Mouse (Mus musculus): ENCODE measurements around the gene Khsrp. TPM values are rescaled to one million over a fixed set of nuclear protein-coding genes. Genes with fewer than 3 reads are reported as not detected.

Gene Khsrp
- polyA plus RNA-seq, 1 experiment from 2014 or later, result 35.6 TPM

DNA sequence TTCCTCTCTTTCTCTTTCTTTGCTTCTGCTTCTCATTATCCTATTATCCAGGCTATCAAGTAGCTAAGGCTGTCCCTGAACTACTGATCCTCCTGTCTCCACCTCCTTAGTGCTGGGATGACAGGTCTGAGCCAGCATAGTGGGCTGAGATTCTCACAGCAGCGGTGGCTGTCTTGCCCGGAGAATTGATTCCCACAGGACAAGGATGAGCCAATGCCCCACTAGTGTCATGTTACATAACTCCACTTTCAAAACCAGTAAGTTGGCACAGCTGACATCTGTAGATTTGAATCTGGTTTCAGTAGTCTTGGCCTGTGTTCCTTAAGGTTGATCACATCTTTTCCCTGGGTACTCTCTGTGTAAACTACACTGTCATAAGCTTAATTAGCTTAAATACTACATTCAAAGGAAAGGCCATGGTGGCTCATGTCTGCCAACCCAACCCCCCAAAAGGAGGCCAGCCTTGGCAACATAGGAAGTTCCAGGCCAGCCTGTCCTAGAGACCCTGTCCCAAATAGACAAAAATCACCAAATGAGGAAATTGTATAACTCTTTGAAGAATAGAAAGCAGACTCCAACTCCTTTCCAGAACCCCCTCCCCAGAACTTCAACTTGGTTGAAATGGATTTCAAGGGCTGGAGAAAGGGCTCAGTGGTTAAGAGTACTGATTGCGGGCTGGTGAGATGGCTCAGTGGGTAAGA lies 45.1 kb downstream of the Khsrp start:
- H3K4me1 ChIP-seq (replicated peaks; ENCODE audit: insufficient read depth, low read length), result peaks cover 5% of the 10 kb centered on the region; the same call in 1 of the 2 replicates
- ATAC-seq (replicated peaks; ENCODE audit: low FRiP score, low read depth) (no peak), DNase-seq (ENCODE audit: low spot score) (no peak)
- no peaks in the 10 kb centered on the region for H3K27me3 ChIP-seq (ENCODE audit: insufficient read depth, low read length)
- no peaks in the 10 kb centered on the region for H3K9me3 ChIP-seq (replicated peaks; ENCODE audit: low read length)
- H3K36me3 ChIP-seq (ENCODE audit: insufficient read depth, low read length), result no peaks in the 10 kb centered on the region
- no peak overlapping the region for H3K9ac ChIP-seq (ENCODE audit: low read depth, low read length)
- no peak overlapping the region for H3K27ac ChIP-seq
- no peak for TF ChIP-seq CTCF (IDR thresholded peaks at IDR 0.05; ENCODE audit: low read depth)
- H3K4me2 ChIP-seq (ENCODE audit: low read length), result no peak overlapping the region
- no peak overlapping the region for H3K4me3 ChIP-seq (replicated peaks; ENCODE audit: low read depth, low read length)
- WGBS, result 90% methylated on average over 3 of the region's 3 CpGs

DNA sequence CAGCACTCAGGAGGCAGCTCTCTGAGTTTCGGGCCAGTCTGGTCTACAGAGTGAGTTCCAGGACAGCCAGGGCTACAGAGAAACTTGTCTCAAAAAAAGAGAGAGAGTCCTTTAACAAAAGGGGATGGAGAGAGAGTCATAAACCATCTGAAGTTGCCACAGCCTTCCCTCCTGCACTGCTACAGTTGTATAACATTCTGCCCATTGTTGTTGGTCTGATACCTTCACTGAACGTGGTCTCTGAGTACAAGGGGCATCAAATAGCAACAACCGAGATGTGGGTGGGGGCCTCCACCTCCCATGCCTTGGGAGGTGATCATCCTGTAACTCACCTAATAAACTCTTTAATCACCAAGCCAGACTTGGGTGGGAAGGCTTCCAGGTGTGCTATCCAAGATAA lies 45.7 kb downstream of the Khsrp start:
- no peaks in the 10 kb centered on the region for H3K36me3 ChIP-seq (ENCODE audit: insufficient read depth, low read length)
- no peak overlapping the region for H3K9ac ChIP-seq (ENCODE audit: low read depth, low read length)
- no peak overlapping the region for H3K4me3 ChIP-seq (replicated peaks; ENCODE audit: low read depth, low read length)
- no peaks in the 10 kb centered on the region for H3K27me3 ChIP-seq (ENCODE audit: insufficient read depth, low read length)
- no peak overlapping the region for H3K4me2 ChIP-seq (ENCODE audit: low read length)
- H3K9me3 ChIP-seq (replicated peaks; ENCODE audit: low read length), result no peaks in the 10 kb centered on the region
- DNase-seq (ENCODE audit: low spot score) (no peak), ATAC-seq (replicated peaks; ENCODE audit: low FRiP score, low read depth) (no peak)
- no peak overlapping the region for H3K27ac ChIP-seq
- no peaks in the 10 kb centered on the region for H3K4me1 ChIP-seq (replicated peaks; ENCODE audit: insufficient read depth, low read length)
- no peak for TF ChIP-seq CTCF (IDR thresholded peaks at IDR 0.05; ENCODE audit: low read depth)
- WGBS, result 58% methylated on average over 3 of the region's 3 CpGs

- H3K36me3 ChIP-seq (ENCODE audit: insufficient read depth, low read length), result no peaks in the 10 kb centered on the region
- H3K4me1 ChIP-seq (replicated peaks; ENCODE audit: insufficient read depth, low read length), result no peaks in the 10 kb centered on the region
- H3K9me3 ChIP-seq (replicated peaks; ENCODE audit: low read length), result no peaks in the 10 kb centered on the region
- no peak for ATAC-seq (replicated peaks; ENCODE audit: low FRiP score, low read depth)
- DNase-seq (ENCODE audit: low spot score), result no peak
- no peak overlapping the region for H3K4me3 ChIP-seq (replicated peaks; ENCODE audit: low read depth, low read length)
- no peaks in the 10 kb centered on the region for H3K27me3 ChIP-seq (ENCODE audit: insufficient read depth, low read length)
- 74% methylated on average over 9 of the region's 9 CpGs for WGBS
- no peak for TF ChIP-seq CTCF (IDR thresholded peaks at IDR 0.05; ENCODE audit: low read depth)
- H3K4me2 ChIP-seq (ENCODE audit: low read length), result no peak overlapping the region
- no peak overlapping the region for H3K9ac ChIP-seq (ENCODE audit: low read depth, low read length)
- no peak overlapping the region for H3K27ac ChIP-seq
These were observed 46.4 kb downstream of the Khsrp start for GRCm38 (mm10) chr17:56984886-56985285.

DNA sequence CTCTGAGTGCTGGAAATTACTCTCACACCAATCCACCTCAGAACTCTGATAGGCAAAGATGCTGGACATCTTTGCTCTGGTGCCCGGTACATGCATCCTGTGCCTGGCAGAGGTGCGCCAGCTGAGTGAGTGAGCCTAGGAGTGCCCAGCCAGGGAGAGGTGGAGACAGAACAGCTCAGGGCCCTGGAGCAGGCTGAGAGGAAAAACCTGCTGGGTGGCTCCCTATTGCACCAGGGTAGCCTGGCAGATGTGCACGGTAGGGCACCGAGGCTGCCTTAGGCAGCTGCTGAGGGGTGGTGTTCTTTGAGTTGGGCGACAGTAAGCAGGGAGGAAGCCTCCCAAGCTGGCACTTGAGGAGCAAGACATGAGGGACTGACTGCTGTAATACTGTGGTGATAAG lies 49.3 kb downstream of the Khsrp start, which contains the start of gene Acer1:
Gene Acer1, minus strand, starts transcription at position 114 of the 400 bp plus-strand sequence.
- Histone ChIP-seq H3K36me3 (ENCODE audit: insufficient read depth, low read length) (no peaks in the 10 kb centered on the region), H3K9ac (ENCODE audit: low read depth, low read length) (no peak within 1 kb of the TSS), H3K9me3 (replicated peaks; ENCODE audit: low read length) (no peaks in the 10 kb centered on the region), H3K27me3 (ENCODE audit: insufficient read depth, low read length) (no peaks in the 10 kb centered on the region), H3K4me1 (replicated peaks; ENCODE audit: insufficient read depth, low read length) (no peaks in the 10 kb centered on the region), H3K4me3 (replicated peaks; ENCODE audit: low read depth, low read length) (no peak within 1 kb of the TSS), H3K27ac (no peak within 1 kb of the TSS), H3K4me2 (ENCODE audit: low read length) (no peak within 1 kb of the TSS)
- ATAC-seq (replicated peaks; ENCODE audit: low FRiP score, low read depth) (no peak), DNase-seq (ENCODE audit: low spot score) (no peak)
- WGBS, result 88% methylated on average over 5 of the region's 5 CpGs
- TF ChIP-seq CTCF (IDR thresholded peaks at IDR 0.05; ENCODE audit: low read depth), result no peak

GRCm38 (mm10) chr17:56981049-56981448 lies 50.3 kb downstream of the Khsrp start:
- no peaks in the 10 kb centered on the region for H3K27me3 ChIP-seq (ENCODE audit: insufficient read depth, low read length)
- ATAC-seq (replicated peaks; ENCODE audit: low FRiP score, low read depth) (no peak), DNase-seq (ENCODE audit: low spot score) (no peak)
- TF ChIP-seq CTCF (IDR thresholded peaks at IDR 0.05; ENCODE audit: low read depth), result no peak
- no peak overlapping the region for H3K9ac ChIP-seq (ENCODE audit: low read depth, low read length)
- H3K27ac ChIP-seq, result no peak overlapping the region
- no peaks in the 10 kb centered on the region for H3K9me3 ChIP-seq (replicated peaks; ENCODE audit: low read length)
- H3K4me1 ChIP-seq (replicated peaks; ENCODE audit: insufficient read depth, low read length), result no peaks in the 10 kb centered on the region
- WGBS, result 63% methylated on average over 7 of the region's 7 CpGs
- no peaks in the 10 kb centered on the region for H3K36me3 ChIP-seq (ENCODE audit: insufficient read depth, low read length)
- H3K4me2 ChIP-seq (ENCODE audit: low read length), result no peak overlapping the region
- no peak overlapping the region for H3K4me3 ChIP-seq (replicated peaks; ENCODE audit: low read depth, low read length)

DNA sequence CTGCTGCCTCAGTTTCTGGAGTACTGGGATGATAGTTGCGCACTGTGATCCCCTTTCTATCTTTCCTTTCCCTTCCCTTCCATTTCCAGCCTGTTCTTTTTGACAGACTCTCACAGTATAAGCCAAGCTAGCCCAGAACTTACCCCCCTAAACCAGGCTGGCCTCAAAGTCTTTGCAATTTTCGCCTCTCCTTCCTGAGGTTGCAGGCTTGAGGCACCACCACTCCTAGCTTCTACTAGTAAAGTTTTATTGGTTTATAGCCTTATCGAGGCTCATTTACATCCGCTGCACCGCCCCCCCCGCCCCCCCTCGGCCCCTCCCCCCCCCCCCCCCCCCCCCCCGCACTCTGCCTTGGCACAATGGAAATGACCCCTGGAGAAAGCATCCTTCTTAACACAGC lies 51.8 kb downstream of the Khsrp start:
- Histone ChIP-seq H3K9ac (ENCODE audit: low read depth, low read length) (no peak overlapping the region), H3K36me3 (ENCODE audit: insufficient read depth, low read length) (no peaks in the 10 kb centered on the region), H3K27me3 (ENCODE audit: insufficient read depth, low read length) (no peaks in the 10 kb centered on the region), H3K9me3 (replicated peaks; ENCODE audit: low read length) (no peaks in the 10 kb centered on the region), H3K27ac (no peak overlapping the region), H3K4me2 (ENCODE audit: low read length) (no peak overlapping the region), H3K4me3 (replicated peaks; ENCODE audit: low read depth, low read length) (no peak overlapping the region), H3K4me1 (replicated peaks; ENCODE audit: insufficient read depth, low read length) (no peaks in the 10 kb centered on the region)
- TF ChIP-seq CTCF (IDR thresholded peaks at IDR 0.05; ENCODE audit: low read depth), result no peak
- WGBS, result 18% methylated on average over 6 of the region's 8 CpGs
- ATAC-seq (replicated peaks; ENCODE audit: low FRiP score, low read depth) (no peak), DNase-seq (ENCODE audit: low spot score) (no peak)
